ENCODE assay signal across 24 mouse cellular contexts in the genomic region with DNA sequence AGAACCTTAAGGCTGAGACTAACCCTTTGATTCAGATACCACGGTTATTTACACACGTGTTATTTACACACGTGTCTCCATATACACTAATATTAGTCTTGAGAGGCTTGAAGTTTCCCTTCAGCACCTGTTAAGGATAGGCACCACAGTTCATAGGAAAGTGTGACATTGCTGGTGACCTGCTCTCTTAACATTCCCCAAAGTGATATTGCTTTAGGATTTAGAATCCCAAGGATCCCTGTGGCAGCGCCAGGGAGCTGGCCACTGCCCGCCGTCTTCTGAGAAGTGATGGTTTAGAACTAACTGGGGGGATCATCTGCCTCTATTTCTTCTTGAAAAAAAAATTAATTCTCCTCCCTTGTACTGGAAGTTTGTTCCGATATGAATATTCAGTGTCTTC.
"Had no signal": no experiment of that assay in that cellular context is flagged by ENCODE, and none has a peak within 500 bp of the region (broad histone marks: within the 10 kb centered on the region; RNA-seq: fewer than 3 reads in every experiment).

No protein-coding gene starts in this region.

- DNase-seq: gastrocnemius, adult 2 months; gastrocnemius, postnatal 10 days; gastrocnemius, postnatal 25 days; heart, adult 2 months; heart, postnatal 10 days; heart, postnatal 4 days; kidney, adult 18-20 months; kidney, adult 8-10 months; kidney, postnatal 10 days; kidney, postnatal 25 days; kidney, postnatal 4 days; left cerebral cortex, postnatal 4 days; liver had no signal

- H3K4me3 ChIP-seq: gastrocnemius, adult 2 months; heart, adult 2 months; hindbrain, embryonic 10.5 days; hindbrain, embryonic 12.5 days; layer of hippocampus, adult 2 months; left cerebral cortex, adult 2 months had no signal

- H3K4me2 ChIP-seq: heart, embryonic 11.5 days; hindbrain, embryonic 12.5 days; hindbrain, embryonic 14.5 days; liver, embryonic 11.5 days had no signal

- H3K9ac ChIP-seq: hindbrain, embryonic 12.5 days; hindbrain, embryonic 14.5 days had no signal

- H3K36me3 ChIP-seq: hindbrain, embryonic 10.5 days; hindbrain, embryonic 12.5 days had no signal

- H3K27ac ChIP-seq: gastrocnemius, adult 2 months; heart, adult 2 months; hindbrain, embryonic 14.5 days; layer of hippocampus, adult 2 months; left cerebral cortex, adult 2 months had no signal

- H3K27me3 ChIP-seq: hindbrain, embryonic 12.5 days had no signal

- H3K9me3 ChIP-seq: hindbrain, embryonic 10.5 days; hindbrain, embryonic 12.5 days had no signal

- ATAC-seq: forebrain, embryonic 16.5 days; hindbrain, embryonic 16.5 days; inflammation-experienced regulatory T-cells, adult 6 months; intestine, postnatal 0 days had no signal
